Mouse (Mus musculus): ENCODE data around the gene Abhd4. TPM values are rescaled to one million over a fixed set of nuclear protein-coding genes. Genes with fewer than 3 reads are reported as not detected.
A peak's percentile ranks its signal among the peaks of the same experiment; 100 is the strongest.

The Abhd4 gene
- polyA plus RNA-seq, 1 experiment from 2014 or later: 40.2 TPM

DNA sequence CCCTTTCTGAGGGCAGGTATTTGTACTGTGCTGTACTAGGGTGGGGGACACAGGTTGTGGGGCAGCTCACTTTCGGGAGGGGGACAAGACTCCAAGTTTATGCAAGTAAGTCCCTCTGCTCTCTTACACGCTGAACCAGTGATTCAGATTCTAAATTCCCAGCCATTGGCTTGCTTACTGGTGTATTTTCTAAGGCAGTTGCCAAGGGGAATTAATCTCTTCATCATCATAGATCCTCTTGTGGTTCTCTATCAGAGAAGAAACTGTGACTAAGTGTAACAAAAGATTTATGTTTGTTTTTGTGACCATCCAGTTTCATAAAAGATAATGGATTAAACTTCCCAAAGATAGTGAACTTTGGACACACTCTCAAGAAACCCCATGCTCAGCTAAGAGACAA lies 40.3 kb upstream of the Abhd4 start:
- TF ChIP-seq EP300 (optimal IDR thresholded peaks at IDR 0.05) (no peak), CTCF (IDR thresholded peaks at IDR 0.05; ENCODE audit: low read depth) (no peak)
- Histone ChIP-seq H3K9me3 (ENCODE audit: control insufficient read depth, low read length) (no peaks in the 10 kb centered on the region), H3K27ac (replicated peaks) (no peak overlapping the region), H3K4me1 (replicated peaks; ENCODE audit: control insufficient read depth, insufficient read depth) (no peaks in the 10 kb centered on the region), H3K4me3 (ENCODE audit: low read depth, low read length) (no peak overlapping the region), H3K4me2 (replicated peaks; ENCODE audit: low read depth) (no peak overlapping the region), H3K9ac (ENCODE audit: low read length) (no peak overlapping the region), H3K27me3 (ENCODE audit: control insufficient read depth, insufficient read depth, low read length) (no peaks in the 10 kb centered on the region), H3K36me3 (ENCODE audit: control insufficient read depth, insufficient read depth, low read length) (no peaks in the 10 kb centered on the region)
- no peak for ATAC-seq (ENCODE audit: low FRiP score, low TSS enrichment)
- DNase-seq (ENCODE audit: low spot score): no peak
- 59% methylated on average over 2 of the region's 2 CpGs for WGBS

DNA sequence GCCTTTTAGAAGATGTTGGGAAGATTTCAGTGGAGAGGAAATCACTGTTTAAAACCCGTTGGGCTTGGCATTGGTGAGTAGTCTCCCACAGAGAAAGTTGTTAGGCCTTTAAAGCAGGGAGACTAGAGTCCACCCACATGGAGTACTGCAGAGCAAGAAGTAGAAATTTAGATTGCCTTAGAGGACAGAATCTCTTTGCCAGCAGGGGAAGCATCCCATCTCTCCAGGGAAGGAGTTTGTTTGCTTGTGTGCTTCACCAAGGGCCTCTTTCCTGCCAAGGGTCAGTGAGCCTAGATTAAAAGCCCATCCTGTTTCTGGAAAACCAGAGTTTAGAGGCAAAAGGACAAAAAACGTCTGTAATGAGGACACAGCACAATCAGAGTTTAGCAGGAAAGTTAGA lies 39.5 kb upstream of the Abhd4 start:
- DNase-seq (ENCODE audit: low spot score) (no peak), ATAC-seq (ENCODE audit: low FRiP score, low TSS enrichment) (no peak)
- no peak for TF ChIP-seq EP300 (optimal IDR thresholded peaks at IDR 0.05)
- TF ChIP-seq CTCF (IDR thresholded peaks at IDR 0.05; ENCODE audit: low read depth): peak; percentile 22
- H3K27me3 ChIP-seq (ENCODE audit: control insufficient read depth, insufficient read depth, low read length): no peaks in the 10 kb centered on the region
- no peak overlapping the region for H3K4me3 ChIP-seq (ENCODE audit: low read depth, low read length)
- no peaks in the 10 kb centered on the region for H3K36me3 ChIP-seq (ENCODE audit: control insufficient read depth, insufficient read depth, low read length)
- H3K4me2 ChIP-seq (replicated peaks; ENCODE audit: low read depth): no peak overlapping the region
- WGBS: 32% methylated on average over 2 of the region's 2 CpGs
- no peaks in the 10 kb centered on the region for H3K4me1 ChIP-seq (replicated peaks; ENCODE audit: control insufficient read depth, insufficient read depth)
- peak overlapping the region; percentile 56; the same call in 1 of the 2 replicates for H3K27ac ChIP-seq (replicated peaks)
- H3K9ac ChIP-seq (ENCODE audit: low read length): no peak overlapping the region
- no peaks in the 10 kb centered on the region for H3K9me3 ChIP-seq (ENCODE audit: control insufficient read depth, low read length)

DNA sequence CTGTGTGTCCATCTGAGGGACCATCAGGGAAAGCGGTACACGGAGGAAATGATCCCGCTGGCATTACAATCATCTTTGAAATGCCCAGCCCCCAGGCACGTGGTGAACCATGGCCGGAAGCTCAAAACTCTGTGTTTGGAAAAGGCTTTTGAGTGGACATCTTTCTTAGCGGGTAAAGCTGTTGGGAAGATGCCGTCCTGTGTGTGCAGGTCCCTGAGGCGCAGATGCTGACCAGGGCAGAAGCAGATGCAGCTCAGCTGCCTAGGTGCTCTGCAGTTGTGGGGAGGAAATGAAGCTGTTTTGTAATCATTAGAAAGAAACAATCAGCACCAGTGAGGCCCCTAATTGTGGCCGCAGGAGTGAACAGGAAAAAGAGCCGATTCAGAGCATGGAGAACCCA lies 39.1 kb upstream of the Abhd4 start:
- no peak for TF ChIP-seq EP300 (optimal IDR thresholded peaks at IDR 0.05)
- peak overlapping the region; percentile 56 for H3K27ac ChIP-seq (replicated peaks)
- no peaks in the 10 kb centered on the region for H3K9me3 ChIP-seq (ENCODE audit: control insufficient read depth, low read length)
- no peak overlapping the region for H3K9ac ChIP-seq (ENCODE audit: low read length)
- WGBS: 54% methylated on average over 10 of the region's 10 CpGs
- no peak overlapping the region for H3K4me2 ChIP-seq (replicated peaks; ENCODE audit: low read depth)
- H3K4me1 ChIP-seq (replicated peaks; ENCODE audit: control insufficient read depth, insufficient read depth): no peaks in the 10 kb centered on the region
- no peak overlapping the region for H3K4me3 ChIP-seq (ENCODE audit: low read depth, low read length)
- no peaks in the 10 kb centered on the region for H3K27me3 ChIP-seq (ENCODE audit: control insufficient read depth, insufficient read depth, low read length)
- ATAC-seq (ENCODE audit: low FRiP score, low TSS enrichment) (no peak), DNase-seq (ENCODE audit: low spot score) (no peak)
- no peaks in the 10 kb centered on the region for H3K36me3 ChIP-seq (ENCODE audit: control insufficient read depth, insufficient read depth, low read length)

DNA sequence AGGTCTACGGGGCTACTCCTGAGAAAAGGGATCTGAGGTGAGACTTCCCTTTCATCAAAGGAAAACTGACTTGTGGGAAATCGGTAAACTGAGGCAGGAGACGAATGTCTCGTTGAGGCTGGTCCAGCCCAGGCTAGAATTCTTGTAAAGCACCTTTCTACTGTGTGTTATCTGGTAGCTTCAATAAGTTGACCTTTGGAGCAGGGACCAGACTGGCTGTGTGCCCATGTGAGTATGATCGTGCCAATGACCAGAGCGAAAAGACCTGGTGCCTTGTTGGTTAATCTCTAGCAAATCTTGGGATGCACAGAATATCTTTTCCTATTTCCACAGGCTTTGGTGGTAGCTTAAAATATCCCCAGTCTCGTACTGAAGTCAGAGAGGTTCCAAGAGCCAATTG lies 37.9 kb upstream of the Abhd4 start:
- Histone ChIP-seq H3K27ac (replicated peaks) (no peak overlapping the region), H3K4me3 (ENCODE audit: low read depth, low read length) (no peak overlapping the region), H3K36me3 (ENCODE audit: control insufficient read depth, insufficient read depth, low read length) (no peaks in the 10 kb centered on the region), H3K4me2 (replicated peaks; ENCODE audit: low read depth) (no peak overlapping the region), H3K27me3 (ENCODE audit: control insufficient read depth, insufficient read depth, low read length) (no peaks in the 10 kb centered on the region), H3K4me1 (replicated peaks; ENCODE audit: control insufficient read depth, insufficient read depth) (no peaks in the 10 kb centered on the region), H3K9ac (ENCODE audit: low read length) (no peak overlapping the region), H3K9me3 (ENCODE audit: control insufficient read depth, low read length) (no peaks in the 10 kb centered on the region)
- DNase-seq (ENCODE audit: low spot score) (no peak), ATAC-seq (ENCODE audit: low FRiP score, low TSS enrichment) (no peak)
- 78% methylated on average over 7 of the region's 7 CpGs for WGBS
- TF ChIP-seq CTCF (IDR thresholded peaks at IDR 0.05; ENCODE audit: low read depth) (no peak), EP300 (optimal IDR thresholded peaks at IDR 0.05) (no peak)

DNA sequence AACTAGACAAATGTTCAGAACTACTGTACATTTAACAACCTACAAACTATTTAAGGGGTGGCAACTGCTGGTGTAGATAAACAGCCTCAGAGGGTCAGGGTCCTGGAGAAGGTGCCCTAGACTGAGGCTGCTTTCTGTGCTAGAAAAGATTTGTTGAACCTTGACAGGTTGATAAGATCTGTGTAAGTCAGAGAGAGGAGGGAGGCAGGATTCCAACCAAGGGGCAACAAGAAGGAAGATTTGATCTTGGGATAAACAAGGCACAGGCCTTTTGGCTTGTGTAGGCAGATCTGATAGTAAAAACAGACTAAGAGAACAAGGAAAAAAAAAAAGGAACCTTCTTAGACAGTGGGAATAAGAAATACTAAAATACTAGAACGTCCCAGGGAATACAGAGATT lies 35.8 kb upstream of the Abhd4 start:
- Histone ChIP-seq H3K4me1 (replicated peaks; ENCODE audit: control insufficient read depth, insufficient read depth) (no peaks in the 10 kb centered on the region), H3K9ac (ENCODE audit: low read length) (no peak overlapping the region), H3K4me2 (replicated peaks; ENCODE audit: low read depth) (no peak overlapping the region), H3K27ac (replicated peaks) (no peak overlapping the region), H3K36me3 (ENCODE audit: control insufficient read depth, insufficient read depth, low read length) (no peaks in the 10 kb centered on the region), H3K4me3 (ENCODE audit: low read depth, low read length) (no peak overlapping the region), H3K9me3 (ENCODE audit: control insufficient read depth, low read length) (no peaks in the 10 kb centered on the region), H3K27me3 (ENCODE audit: control insufficient read depth, insufficient read depth, low read length) (no peaks in the 10 kb centered on the region)
- no peak for DNase-seq (ENCODE audit: low spot score)
- 50% methylated on average over 1 of the region's 1 CpGs for WGBS
- no peak for ATAC-seq (ENCODE audit: low FRiP score, low TSS enrichment)
- no peak for TF ChIP-seq EP300 (optimal IDR thresholded peaks at IDR 0.05)
- TF ChIP-seq CTCF (IDR thresholded peaks at IDR 0.05; ENCODE audit: low read depth): no peak

DNA sequence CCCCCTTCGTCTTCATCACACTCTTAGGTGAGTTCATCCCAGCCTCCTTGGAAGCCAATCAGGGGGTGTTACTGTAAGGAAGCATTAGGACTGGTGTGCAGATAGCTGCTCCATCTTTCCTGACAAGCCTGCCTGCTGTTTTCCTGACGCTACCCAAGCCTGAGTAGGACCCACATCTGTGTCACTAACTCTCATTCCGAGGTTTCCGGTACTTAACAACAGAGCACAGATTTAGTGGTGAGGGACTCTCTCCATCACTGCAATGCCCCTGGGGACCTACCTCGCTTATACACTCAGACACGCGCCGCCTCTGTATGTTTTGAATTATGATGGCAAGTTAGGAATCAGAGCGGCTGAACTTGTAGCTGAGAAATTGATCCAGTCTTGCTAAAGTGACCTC lies 35.3 kb upstream of the Abhd4 start:
- Histone ChIP-seq H3K9me3 (ENCODE audit: control insufficient read depth, low read length) (no peaks in the 10 kb centered on the region), H3K9ac (ENCODE audit: low read length) (no peak overlapping the region), H3K27me3 (ENCODE audit: control insufficient read depth, insufficient read depth, low read length) (no peaks in the 10 kb centered on the region), H3K4me2 (replicated peaks; ENCODE audit: low read depth) (no peak overlapping the region), H3K4me1 (replicated peaks; ENCODE audit: control insufficient read depth, insufficient read depth) (no peaks in the 10 kb centered on the region), H3K27ac (replicated peaks) (no peak overlapping the region), H3K4me3 (ENCODE audit: low read depth, low read length) (no peak overlapping the region), H3K36me3 (ENCODE audit: control insufficient read depth, insufficient read depth, low read length) (no peaks in the 10 kb centered on the region)
- DNase-seq (ENCODE audit: low spot score) (no peak), ATAC-seq (ENCODE audit: low FRiP score, low TSS enrichment) (no peak)
- TF ChIP-seq CTCF (IDR thresholded peaks at IDR 0.05; ENCODE audit: low read depth): no peak
- TF ChIP-seq EP300 (optimal IDR thresholded peaks at IDR 0.05): no peak
- 65% methylated on average over 9 of the region's 9 CpGs for WGBS

Data from stomach, postnatal 0 days (tissue).